Mouse (Mus musculus) thymus, postnatal 25 days (tissue): ENCODE measurements around the gene Ttyh1.
"Not testable (repeated sequence)": the region's sequence is repeated elsewhere in the genome, so short reads cannot be mapped to it uniquely, and the experiment has no call there.

Source experiments
- DNase-seq: peaks from one replicate; pipeline ENCODE4 v3.0.0; 2022

Gene Ttyh1

DNA sequence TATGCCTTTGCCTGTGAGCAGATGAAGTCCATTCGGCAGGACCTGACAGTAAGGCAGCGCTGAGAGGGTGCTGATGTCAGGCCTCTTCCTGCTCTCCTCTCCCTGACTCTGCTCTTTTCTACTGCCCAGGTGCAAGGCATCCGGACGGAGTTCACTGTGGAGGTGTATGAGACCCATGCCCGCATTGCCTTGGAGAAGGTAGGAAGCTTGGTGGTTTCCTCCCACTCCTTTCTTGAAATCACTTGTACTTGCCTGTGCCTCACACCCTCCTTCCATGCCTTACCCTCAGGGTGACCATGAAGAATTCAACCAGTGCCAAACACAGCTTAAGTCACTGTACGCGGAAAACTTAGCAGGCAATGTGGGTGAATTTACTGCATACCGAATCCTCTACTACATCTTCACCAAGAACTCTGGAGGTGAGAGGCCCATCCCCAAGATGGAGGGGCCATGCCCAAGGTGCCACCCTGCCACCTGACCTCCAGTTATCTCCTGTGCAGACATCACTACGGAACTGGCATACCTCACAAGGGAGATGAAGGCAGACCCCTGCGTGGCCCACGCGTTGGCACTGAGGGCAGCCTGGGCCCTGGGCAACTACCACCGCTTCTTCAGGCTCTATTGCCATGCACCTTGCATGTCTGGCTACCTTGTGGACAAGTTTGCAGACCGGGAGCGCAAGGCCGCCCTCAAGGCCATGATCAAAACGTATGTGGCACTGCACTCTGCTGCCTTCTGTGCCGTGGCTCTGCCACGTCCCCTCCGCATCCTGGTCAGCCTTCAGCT is 25.8 kb downstream of the Ttyh1 start:
- no peak for DNase-seq

DNA sequence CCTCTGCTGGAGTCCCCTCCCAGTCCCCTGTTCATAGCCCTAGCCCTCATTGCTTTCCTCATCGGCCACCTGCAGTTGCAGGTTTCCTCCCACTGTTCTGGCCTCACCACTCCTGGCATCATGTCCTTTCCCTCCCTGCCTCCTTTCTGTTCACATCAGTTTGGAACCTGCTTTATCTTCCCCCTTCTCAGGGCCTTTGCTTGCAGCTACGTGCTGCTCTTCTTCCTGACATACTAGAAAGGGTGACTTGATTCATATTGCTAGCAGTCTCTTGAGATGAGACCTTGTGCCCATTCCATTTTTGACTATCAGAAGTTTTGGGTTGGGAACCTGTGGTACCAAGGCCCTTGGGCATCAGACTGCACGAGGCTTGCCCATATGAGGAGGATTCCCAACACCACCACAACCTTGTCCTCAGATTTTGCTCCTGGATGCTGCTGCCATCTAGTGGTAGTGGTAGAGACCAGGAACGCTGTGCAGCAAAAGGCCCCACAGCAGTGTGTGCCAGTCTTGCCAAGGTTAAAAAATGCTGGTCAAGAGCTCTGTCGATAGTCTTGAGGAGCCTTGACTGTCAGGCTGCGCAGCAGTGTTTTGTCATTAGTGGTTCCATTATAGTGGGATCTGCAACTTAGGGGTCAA is 26.5 kb downstream of the Ttyh1 start:
- peak; percentile 69 for DNase-seq

DNA sequence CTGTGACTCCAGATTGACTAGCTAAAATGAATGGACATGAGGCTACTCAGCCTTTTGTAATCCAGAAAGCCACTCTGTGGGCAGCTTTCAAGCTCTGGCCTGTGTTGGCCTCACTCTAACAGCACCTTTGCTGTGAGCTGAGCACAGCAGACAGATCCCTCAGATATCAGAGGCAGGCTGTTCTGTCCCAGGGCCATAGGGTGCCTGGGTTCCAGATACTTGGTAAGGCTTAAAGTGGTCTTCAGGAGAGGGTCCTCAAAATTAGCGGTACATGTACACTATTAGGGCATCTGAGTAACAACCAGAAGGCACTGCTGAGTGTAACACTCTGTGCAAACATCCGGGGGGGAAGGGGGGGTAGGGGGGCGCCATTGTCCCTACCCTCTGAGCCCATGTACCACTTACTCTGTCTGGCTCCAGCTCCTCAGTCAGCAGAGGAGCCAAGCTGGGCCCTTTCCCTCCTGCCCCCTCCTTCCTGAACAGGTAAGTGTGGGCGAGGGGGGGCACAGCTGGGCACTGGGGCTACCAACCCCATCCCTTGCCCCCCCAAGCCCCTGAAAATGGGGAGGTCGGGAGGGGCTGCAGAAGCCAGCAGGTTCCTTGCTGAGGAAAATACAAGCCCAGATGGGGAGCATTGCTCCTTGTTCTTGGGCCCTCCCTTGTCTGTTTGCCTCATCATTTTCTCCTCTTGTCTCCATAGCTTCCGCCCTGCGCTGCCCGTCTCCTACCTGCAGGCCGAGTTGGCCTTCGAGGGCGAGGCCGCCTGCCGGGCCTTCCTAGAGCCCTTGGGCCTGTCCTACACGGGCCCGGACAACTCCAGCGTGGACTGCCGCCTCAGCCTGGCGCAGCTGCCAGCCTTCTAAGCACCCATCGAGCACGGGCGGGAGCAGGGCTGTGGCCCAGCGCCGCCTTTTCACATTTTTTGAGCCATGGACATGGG is 27.3 kb downstream of the Ttyh1 start:
- no peak for DNase-seq

DNA sequence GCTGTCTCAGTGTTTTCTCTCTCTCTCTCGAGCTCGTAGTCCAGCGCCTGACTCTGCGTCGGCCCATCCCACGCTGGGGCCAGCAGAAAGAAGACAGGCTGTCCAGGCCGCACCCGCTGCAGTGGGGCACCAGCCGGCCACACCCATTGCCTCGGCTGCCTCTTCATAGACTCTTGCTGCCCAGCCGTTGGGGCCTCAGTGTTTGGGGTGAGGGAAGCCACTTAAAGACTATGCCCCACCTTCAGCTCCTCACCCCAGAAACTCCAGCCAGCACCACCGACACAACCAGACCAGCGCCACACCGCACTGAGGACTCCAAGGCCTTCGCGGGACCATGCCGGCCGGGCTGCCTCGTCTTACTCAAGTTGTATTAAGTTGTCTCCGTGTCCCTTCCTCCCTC is 28.2 kb downstream of the Ttyh1 start:
- no peak for DNase-seq

DNA sequence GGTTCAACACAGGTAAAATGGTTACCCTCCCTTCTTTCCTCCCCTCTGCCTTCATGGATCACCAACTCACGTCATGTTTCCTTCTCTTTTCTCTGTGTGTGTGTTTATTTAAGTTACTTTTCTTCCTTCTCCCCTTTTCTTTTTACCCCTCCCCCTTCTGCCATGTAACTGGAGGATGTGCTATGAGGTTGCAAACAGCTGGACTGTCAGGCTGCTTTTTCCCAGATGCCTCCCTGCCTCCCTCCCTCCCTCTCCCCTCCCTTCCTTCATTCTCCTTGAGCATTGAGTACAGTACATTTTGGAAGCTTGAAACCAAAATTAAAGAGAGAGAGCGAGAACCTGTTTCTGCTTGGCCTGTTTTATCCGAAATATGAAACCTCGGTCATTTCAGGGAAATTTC is 28.6 kb downstream of the Ttyh1 start:
- DNase-seq: no peak

DNA sequence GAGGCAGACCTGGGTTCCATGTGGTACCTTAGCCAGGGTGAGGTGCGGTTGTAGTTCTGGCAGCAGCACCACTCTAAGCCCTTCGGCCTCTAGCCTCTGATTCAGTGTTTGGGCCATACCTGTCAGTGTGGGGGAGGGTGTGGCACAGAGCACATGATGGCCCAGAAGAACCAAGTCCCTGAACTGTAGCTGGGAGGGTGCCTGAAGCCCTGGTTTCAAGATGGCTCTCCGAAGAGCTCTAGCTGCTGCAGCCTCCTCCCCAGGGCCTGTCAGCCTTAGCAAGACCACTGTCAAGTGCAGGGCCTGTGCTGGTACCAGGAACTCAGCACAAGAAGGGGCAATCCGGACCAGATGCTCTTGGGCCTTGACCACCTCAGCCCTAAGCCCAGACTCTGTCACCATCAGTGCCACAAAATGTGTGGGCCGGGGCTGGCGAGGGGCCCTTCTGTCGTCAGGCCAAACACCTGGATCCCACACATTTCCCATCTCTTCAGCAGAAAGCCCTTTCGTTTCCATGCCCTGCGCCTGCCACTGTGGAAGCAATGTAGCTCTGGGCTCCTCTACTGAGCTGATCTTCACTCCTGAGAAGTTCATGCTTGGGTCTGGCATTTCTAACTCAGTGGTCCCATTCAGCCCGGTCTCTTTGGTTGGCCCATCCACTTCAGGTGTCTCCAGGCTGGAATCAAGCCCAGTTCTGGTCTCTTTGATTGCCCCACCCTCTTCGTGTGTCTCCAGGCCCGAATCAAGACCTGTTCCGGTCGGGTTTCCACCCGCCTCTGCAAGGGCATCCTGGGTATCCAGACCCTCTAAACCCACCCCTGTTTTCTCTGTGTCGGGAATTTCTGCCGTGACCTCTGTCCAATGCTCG is 29.4 kb downstream of the Ttyh1 start:
- DNase-seq: no peak

DNA sequence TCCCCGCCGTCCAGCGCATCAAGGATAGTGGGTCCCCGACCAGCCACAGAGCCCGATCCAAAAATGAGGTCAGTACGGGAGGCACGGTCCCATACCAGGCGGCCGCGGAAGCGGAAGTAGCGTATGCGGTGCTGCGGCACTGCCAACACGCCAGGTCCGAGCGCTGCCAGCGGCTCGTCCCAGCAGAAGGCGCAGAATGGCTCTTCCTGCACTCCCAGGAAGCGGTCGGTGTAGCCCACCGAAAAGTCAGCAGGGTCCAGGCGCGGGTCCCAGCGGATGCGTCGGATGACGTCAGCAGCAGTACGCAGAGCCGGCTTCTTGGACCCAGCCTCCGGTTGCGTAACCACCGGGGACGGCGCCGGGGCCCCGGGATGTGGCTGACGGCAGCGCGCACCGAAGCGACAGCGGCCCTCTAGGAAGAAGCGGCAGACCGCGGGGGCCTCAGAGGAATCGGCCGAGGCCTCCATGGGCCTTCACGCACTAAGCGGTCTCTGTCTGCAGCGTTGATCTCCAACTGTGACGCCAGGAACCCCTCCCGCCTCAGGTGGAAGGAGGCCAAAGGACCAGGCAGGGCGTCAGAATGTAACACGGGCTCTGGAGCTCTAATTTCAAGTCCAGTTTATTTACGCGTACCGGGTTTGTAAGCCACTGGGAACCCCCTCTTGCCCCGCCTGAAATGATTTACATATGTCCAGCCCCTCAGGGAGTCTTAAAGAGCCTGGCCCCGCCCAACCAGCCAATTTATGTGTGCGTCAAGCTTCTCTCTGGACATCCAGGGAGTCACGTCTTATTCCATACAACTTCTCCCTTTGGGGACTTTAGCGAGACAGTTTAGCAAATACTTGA is 30.2 kb downstream of the Ttyh1 start:
- peak; percentile 77 for DNase-seq

DNA sequence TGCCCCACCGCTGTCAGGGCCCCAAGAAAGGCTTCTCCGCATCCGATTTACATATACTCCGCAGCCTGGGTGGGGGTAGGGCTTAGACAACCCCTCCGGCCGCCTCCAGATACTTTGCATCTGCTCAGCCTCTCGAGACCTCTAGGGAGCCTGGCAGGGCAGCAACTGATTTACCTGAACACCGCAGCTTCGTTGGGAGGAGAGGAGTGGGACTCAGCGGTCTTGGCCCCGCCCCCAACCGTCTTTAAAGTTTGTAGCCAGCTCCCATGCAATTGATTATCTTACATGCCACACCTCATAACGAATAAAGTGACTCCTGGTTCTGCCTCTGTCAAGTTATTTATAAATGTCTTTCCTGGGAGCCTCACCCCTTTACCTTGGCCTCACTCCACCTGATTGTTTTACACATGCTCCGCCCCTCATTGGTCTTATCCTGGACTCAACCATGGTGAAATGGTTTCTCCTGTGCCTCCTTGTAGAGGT is 30.9 kb downstream of the Ttyh1 start, which contains the start of gene Leng9:
Gene Leng9, minus strand, starts transcription at position 316 of the 483 bp plus-strand sequence.
- peak; percentile 25 for DNase-seq

DNA sequence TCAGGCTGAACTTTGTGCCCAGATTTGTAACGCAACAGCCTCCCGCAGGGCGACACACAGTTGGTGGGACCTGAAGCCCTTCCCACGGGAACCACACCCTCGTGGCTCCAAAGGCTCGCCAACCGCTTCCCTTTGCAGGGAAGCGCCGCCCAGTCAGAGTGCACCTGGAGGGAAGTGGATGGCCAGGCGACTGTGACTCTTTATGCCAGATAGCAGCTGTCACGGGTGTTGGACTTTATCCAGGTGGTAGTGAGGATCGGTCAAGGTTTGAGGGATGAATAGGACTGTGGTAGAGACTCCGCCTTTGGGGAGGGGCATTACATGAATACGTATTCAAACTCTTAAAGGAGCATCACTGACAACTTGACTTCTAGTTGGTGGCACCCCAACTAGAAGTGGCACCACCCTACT is 31.6 kb downstream of the Ttyh1 start:
- DNase-seq: no peak

DNA sequence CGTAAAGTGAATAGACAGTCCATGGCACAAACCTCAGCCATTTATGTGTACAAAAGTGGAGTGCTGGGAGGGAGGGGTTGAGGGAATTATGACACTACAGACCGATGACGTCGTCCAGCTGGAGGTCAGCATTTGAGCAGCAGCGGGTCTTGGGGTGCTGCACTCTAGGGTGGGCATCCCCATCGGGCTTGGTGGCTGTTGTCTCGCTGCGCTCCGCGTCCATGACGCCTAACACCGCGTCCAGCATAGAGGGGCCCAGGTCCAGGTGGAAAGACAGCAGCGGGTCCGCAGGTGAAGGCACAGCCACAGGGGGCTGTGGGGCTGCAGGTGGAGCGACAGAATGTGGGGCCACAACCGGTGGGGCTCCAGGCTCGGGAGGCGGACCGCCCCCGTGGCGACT is 32.0 kb downstream of the Ttyh1 start:
- no peak for DNase-seq

DNA sequence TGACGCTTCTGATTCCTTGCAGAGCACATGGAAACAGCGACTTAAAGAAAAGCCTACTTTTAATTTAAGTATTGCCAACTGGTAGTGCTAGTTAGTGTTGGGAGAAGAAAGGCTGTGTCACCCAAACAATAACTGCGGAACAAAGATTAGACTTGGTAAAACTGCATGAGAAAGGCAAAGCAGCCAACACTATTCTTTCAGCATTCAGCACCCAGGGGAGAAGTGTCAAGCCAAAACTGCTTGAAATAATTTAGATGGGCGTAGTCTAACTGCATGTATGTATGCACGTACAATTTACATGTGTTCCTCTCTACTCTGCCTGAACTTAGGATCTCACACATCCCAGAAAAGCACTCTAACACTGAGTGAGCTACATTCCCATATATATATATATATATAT is 35.1 kb downstream of the Ttyh1 start:
- no peak for DNase-seq

DNA sequence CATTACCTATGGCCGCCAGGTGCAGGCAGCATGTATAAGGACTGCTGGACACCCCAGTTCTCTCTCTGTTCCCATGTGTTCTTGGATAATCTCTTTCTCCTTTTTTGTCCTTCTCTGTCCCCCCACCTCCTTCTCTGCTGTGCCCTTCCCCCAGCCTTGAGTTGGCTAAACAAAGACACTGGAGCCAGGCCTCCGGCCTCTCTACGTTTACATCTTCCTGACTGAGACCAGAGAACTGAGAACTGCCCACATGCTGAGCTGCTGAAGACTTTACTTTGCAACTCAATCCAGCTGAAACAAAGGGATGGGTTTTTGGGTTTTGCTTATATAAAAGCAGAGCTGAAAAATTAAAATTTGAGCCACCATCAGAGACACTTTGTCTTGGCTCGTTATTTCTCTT is 35.8 kb downstream of the Ttyh1 start:
- DNase-seq: no peak

DNA sequence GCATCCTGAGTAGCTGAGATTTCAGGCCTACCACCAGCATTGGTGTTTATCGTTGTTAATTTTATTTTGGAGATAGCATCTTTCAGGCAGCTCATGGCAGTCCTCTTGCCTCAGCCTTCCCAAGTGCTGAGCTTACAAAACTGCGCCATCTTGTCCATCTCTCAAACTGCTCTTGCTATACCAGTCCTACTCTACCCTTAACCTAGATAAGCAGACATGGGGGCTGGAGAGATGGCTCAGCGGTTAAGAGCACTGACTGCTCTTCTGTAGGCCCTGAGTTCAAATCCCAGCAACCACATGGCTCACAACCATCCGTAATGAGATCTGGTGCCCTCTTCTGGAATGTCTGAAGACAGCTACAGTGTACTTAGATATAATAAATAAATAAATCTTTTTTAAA is 42.4 kb downstream of the Ttyh1 start:
- not testable (repeated sequence) for DNase-seq

DNA sequence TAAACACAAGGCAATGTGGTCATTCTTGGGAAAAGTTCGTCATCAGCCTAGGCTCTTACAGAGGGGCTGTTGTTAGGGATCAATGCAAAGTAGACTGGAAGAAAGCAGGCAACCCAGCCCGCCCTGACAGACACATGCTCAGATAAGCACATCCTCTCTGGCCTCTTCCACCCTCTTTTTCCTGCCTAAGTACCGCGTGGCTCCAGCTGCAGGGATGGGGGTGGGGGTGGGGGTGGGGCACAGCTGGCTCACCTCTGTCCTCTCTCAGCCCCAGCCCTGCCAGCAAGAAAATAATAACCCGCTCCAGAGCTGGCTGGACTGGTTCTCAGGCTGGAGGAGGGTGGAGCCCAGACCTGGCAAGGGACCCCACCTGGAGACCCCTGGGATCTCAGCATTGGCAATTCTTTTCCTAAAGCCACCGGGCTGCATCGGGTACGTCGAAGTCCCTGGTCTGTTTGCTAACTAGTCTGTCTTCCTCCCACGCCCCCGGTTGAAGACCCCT is 44.4 kb downstream of the Ttyh1 start:
- DNase-seq: no peak

DNA sequence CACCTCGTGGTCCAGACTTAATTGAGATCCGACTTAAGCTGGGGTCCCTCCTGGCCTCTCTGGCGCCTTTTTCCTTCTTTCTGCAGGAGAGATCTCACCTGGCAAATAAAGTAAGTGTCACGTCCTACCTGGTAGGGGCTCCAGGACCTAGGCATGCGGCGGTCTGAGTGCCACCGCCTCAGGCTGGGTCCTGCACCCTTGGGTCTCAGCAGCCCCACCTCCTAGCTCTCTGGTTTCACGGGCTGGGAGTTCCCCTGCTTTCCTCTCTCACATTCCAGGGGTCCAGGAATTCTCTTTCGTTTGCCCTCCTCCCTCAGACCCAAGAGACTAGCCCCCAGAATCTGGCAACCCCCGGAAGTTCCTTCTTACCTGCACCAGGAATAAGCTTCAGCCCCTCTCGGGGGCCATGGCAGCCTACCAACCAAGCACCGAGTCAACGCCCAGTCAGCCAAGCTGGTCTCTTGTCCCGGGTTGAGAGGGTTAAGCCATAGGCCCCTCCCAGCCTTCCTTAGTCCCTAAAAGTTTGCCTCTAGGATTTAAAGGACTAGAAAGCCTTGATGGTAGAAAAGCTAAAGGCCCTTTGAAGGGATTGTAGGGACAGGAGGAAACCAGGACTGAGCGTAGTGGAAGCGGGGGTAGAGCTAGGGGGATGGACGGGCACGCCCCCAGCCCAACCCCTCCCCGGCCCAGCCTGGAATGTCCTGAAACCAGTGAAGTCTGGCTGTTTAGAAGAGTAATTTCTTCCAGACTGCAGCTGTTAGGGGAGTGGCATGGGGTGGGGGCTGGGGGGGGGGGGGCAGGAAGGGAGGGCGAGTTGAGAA is 45.1 kb downstream of the Ttyh1 start, which contains the start of gene Cdc42ep5:
Gene Cdc42ep5, minus strand, starts transcription at position 771 of the 821 bp plus-strand sequence.
- DNase-seq: no peak

DNA sequence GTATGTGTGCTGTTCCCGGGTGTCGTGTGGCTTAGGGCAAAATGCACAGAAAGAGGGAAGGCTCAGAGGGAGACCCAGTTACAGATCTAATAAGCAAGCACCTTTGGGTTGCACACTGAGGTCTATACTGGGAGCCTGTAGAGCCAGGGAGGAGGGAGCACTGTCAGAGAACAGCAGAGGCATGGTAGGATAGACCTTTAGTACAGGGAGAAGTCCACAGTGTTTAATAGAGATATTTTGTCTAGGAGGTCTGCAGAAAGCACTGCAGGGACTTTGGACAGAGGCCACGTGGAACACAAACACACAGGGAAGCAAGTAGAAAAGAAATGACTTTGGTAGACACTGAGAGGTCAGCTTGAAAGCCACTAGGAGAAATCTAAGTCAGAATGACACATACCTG is 46.1 kb downstream of the Ttyh1 start:
- DNase-seq: no peak

DNA sequence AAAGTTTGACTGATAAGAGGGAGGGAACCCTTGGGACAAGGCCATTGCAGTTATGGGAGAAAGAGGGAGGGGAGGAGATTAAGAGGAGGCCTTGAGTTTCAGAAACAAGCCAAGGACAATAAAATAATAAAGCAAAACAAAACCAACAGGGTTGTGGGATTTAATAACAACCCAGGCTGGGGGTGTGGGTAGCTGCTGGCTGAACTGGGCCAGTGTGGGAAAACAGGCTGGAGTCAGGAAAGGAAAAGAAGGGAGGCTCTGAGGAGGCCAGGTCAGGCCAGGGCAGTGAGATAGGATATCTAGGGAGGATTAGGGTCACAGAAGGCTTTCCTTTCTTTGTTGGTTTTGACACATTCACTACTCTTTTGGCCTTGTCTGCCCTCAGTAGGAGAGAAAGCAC is 47.9 kb downstream of the Ttyh1 start:
- no peak for DNase-seq

DNA sequence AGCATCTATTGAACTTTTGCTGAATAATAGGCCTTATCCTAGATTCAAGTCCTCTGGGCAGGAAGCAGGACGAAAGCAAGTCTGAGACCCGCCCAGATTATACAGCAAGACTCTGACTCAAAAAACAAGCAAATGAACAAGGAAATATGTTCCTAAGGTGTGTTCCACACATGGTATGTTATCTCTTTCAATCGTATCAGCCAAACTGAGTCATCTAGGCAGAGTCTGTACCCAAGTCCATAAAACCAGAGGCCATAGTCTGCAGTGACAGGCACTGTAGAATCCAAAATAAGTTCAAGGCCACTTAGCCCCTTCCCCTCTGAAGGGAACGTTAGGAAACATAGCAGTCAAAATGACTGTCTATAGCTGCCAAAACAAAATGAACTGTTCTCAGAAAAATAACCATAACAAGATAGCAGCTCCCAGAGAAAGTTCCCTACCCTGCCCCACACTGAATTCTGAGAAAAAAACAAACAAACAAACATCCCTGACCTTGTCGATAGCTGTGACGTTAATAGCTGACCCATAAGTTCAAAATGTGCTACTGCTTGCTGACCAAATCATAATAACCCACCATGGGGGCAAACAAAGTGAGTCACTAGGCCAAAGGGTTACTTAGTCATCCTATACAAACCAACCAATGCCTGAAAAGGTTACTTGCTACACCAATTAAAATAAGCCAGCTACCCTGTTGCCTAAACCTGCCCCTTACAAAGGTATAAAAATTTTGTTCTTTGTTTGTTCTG is 51.2 kb downstream of the Ttyh1 start:
- no peak for DNase-seq

DNA sequence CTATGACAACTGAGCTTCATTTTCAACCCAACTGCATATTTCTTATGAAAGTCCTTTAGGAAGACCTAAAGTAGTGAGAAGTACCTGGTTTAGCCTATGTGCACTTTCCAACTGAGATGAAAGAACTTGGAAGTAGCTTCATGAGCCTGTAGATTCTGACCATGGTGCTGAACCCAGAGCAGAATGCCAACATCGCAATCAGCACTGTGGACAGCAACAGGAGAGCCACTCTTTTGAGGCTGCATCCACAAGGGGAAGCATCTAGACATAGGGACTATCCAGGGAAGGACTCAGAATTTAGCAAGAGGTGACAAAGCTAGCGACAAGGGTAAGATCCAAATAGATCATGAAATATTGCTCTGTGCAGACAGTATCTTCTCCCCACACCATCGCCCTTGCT is 59.2 kb downstream of the Ttyh1 start:
- DNase-seq: no peak
